Mouse (Mus musculus) thymus, adult 2 months (tissue): ENCODE data around the gene Car8.

Experiments
- CTCF ChIP-seq: fragments of 200-500 bp; IDR thresholded peaks from 2 replicates; pipeline ENCODE4 v1.5.1; 2012; ENCODE audit warnings: mild to moderate bottlenecking, control low read depth, low read length, moderate library complexity, borderline replicate concordance; ENCODE audit not compliant: control insufficient read depth, poor library complexity, insufficient read depth; ENCODE audit errors: extremely low read depth
- POLR2A ChIP-seq: fragments of 200-500 bp; IDR thresholded peaks from 2 replicates; pipeline ENCODE4 v1.6.1; 2012; ENCODE audit warnings: mild to moderate bottlenecking, low read length, control low read depth, moderate library complexity; ENCODE audit not compliant: control insufficient read depth, poor library complexity, insufficient read depth; ENCODE audit errors: extremely low read depth

GRCm38 (mm10) chr4:8218941-8219340 lies 19.9 kb downstream of the Car8 start:
- no peak for TF ChIP-seq POLR2A
- TF ChIP-seq CTCF: no peak
